Comparison of ENCODE assay signal across 8 mouse cellular contexts in genomic region chr13:94976219-94977186, GRCm38 (mm10). TPM values are rescaled to one million over a fixed set of nuclear protein-coding genes. Genes with fewer than 3 reads are reported as not detected.
A peak's percentile ranks its signal among the peaks of the same experiment; 100 is the strongest.
DNase-seq lines count a peak whose midpoint lies in the region; ATAC-seq and TF ChIP-seq lines count a peak whose summit lies in the region.

Wdr41 (plus strand) TSS chr13:94976344.

- no peaks in the 10 kb centered on the region for H3K27me3 ChIP-seq in forebrain, embryonic 15.5 days

- no peaks in the 10 kb centered on the region for H3K36me3 ChIP-seq in ES-E14 (ENCODE audit: control insufficient read depth, insufficient read depth, low read length, poor library complexity, severe bottlenecking)
- 0 out of 2 replicates have a peak, but pooled peaks cover 6% of the 10 kb centered on the region for H3K36me3 ChIP-seq in forebrain, embryonic 15.5 days

- in situ Hi-C loops in ES-E14 (cut with MboI; ENCODE audit: low sequenced_read_pairs in 2 of 2, unreplicated experiment in 2 of 2) = no loop called here

- peak within 1 kb of the TSS; percentile 64 for H3K27ac ChIP-seq in ES-E14 (ENCODE audit: insufficient read depth, low read depth, low read length, poor library complexity, severe bottlenecking)
- H3K27ac ChIP-seq in forebrain, embryonic 15.5 days (replicated peaks) = peak within 1 kb of the TSS; percentile 97

- H3K4me1 ChIP-seq in ES-E14 (ENCODE audit: control insufficient read depth in 2 of 2, insufficient read depth in 2 of 2, low read length in 2 of 2, poor library complexity in 1 of 2) = no peaks in the 10 kb centered on the region
- peaks cover 17% of the 10 kb centered on the region for H3K4me1 ChIP-seq in forebrain, embryonic 15.5 days
- H3K4me1 ChIP-seq in lung, adult 2 months (ENCODE audit: control insufficient read depth, insufficient read depth, low read length) = peaks cover 5% of the 10 kb centered on the region

- H3K4me2 ChIP-seq in forebrain, embryonic 15.5 days (replicated peaks) = peak within 1 kb of the TSS; percentile 50

- H3K9ac ChIP-seq in ES-E14 (ENCODE audit: insufficient read depth, low read depth, low read length, poor library complexity, severe bottlenecking) = peak within 1 kb of the TSS; percentile 98
- H3K9ac ChIP-seq in forebrain, embryonic 15.5 days (replicated peaks) = peak within 1 kb of the TSS; percentile 93

- 2% methylated on average over 67 of the region's 68 CpGs for WGBS in forebrain, embryonic 15.5 days
- WGBS in lung, adult 2 months = under 1% methylated on average over 68 of the region's 68 CpGs

- peak; percentile 48; the same call in 1 of the 2 replicates for TF ChIP-seq POLR2A in lung, adult 2 months (IDR thresholded peaks at IDR 0.05; ENCODE audit: borderline replicate concordance, extremely low read depth, low read depth, low read length)

- ATAC-seq in forebrain, embryonic 15.5 days (replicated peaks) = peak; percentile 99
- peak; percentile 93 for ATAC-seq in neutrophil, adult 5-6 weeks (ENCODE audit: extremely low read depth, insufficient number of reproducible peaks, low FRiP score, poor library complexity, severe bottlenecking)

- DNase-seq in ES-E14 (ENCODE audit: low read depth, low spot score) = peak; percentile 80
- peak; percentile 91 for DNase-seq in cerebellum, adult 11-12 months
- peak; percentile 79 for DNase-seq in heart, postnatal 25 days (ENCODE audit: low spot score)
- peak; percentile 83 to 95 for DNase-seq in layer of hippocampus, adult 18-20 months (ENCODE audit: low spot score in 2 of 2)
- DNase-seq in lung, adult 2 months = peak; percentile 89
- peak; percentile 76 for DNase-seq in thymus, adult 18-20 months

- peak within 1 kb of the TSS; percentile 67 to 95 for H3K4me3 ChIP-seq in ES-E14 (ENCODE audit: insufficient read depth in 1 of 2, low read depth in 1 of 2, low read length in 2 of 2, poor library complexity in 1 of 2, severe bottlenecking in 1 of 2)
- H3K4me3 ChIP-seq in forebrain, embryonic 15.5 days = peak within 1 kb of the TSS; percentile 79
- H3K4me3 ChIP-seq in lung, adult 2 months (replicated peaks; ENCODE audit: extremely low read depth, low read depth, low read length) = peak within 1 kb of the TSS; percentile 93

- intact Hi-C loops in heart, postnatal 25 days (cut with DNase I) = no loop called here

- no peaks in the 10 kb centered on the region for H3K9me3 ChIP-seq in ES-E14 (ENCODE audit: control insufficient read depth, insufficient read depth, low read depth, low read length)
- H3K9me3 ChIP-seq in forebrain, embryonic 15.5 days = no peaks in the 10 kb centered on the region

- peak; percentile 78 for TF ChIP-seq CTCF in lung, adult 2 months (IDR thresholded peaks at IDR 0.05; ENCODE audit: insufficient read depth, low read length)

TF ChIP-seq in ES-E14, 5 proteins besides CTCF, POLR2A, EP300 and RAD21:
- peak; percentile 65; the same call in 1 of the 2 replicates for TF ChIP-seq HCFC1 (IDR thresholded peaks at IDR 0.05; ENCODE audit: borderline replicate concordance, insufficient read depth, low read length)
- no peak for TF ChIP-seq ZNF384 (IDR thresholded peaks at IDR 0.05; ENCODE audit: low read depth, low read length)
- TF ChIP-seq ZC3H11A (IDR thresholded peaks at IDR 0.05; ENCODE audit: borderline replicate concordance, low read depth, low read length) = peak; percentile 51
- no peak for TF ChIP-seq CHD2 (IDR thresholded peaks at IDR 0.05; ENCODE audit: low read depth, low read length)
- TF ChIP-seq MAFK (IDR thresholded peaks at IDR 0.05; ENCODE audit: insufficient read depth, low read depth, low read length) = peak; percentile 28; the same call in 1 of the 2 replicates
TF ChIP-seq in ES-E14: peak in this region for 3.

RNA-seq across cellular contexts. Expression of gene Wdr41, which starts in this region (rescaled TPM):
- 6.1 and 8.8 TPM in 2 replicates for total RNA-seq in ES-E14 (2012; rRNA removed)
- polyA plus RNA-seq in forebrain, embryonic 15.5 days (2015; fragmentation: Nextera tagmentation; extraction: Ambion mirVana) = 24.8 and 27.5 TPM in 2 replicates
- total RNA-seq in heart, postnatal 25 days (2021) = 10 to 100 TPM; 14.6 to 16.7 TPM
- total RNA-seq in layer of hippocampus, adult 18-20 months (2021) = 10 to 100 TPM; 22.3 to 25.2 TPM
- 9.6 and 13.0 TPM in 2 replicates for polyA plus RNA-seq in lung, adult 2 months (2012; rRNA removed)
- 11.3 and 12.3 TPM in 2 replicates for total RNA-seq in neutrophil, adult 5-6 weeks (2017)

Comparison
In these comparisons a context has a peak if more than half of its experiments do, and no peak if none do; other contexts are left out.
1. Peak in every context shown above with its lines: DNase-seq, ATAC-seq, H3K4me3 ChIP-seq and H3K27ac ChIP-seq.